In genomic region chr7:139266886-139267870, GRCm38 (mm10) we compare ENCODE assay signal across 10 mouse cellular contexts. TPM values are rescaled to one million over a fixed set of nuclear protein-coding genes. Genes with fewer than 3 reads are reported as not detected.
DNase-seq lines count a peak whose midpoint lies in the region; ATAC-seq and TF ChIP-seq lines count a peak whose summit lies in the region.
"Had no signal": no experiment of that assay in that cellular context is flagged by ENCODE, and none has a peak within 500 bp of the region (broad histone marks: within the 10 kb centered on the region; RNA-seq: fewer than 3 reads in every experiment).

No protein-coding gene starts in this region.

- no peaks in the 10 kb centered on the region for H3K27me3 ChIP-seq in liver, postnatal 0 days (ENCODE audit: insufficient read depth, low read length)
- H3K27me3 ChIP-seq in liver, embryonic 11.5 days (replicated peaks; ENCODE audit: control insufficient read depth, insufficient read depth, low read length), result no peaks in the 10 kb centered on the region
- H3K27me3 ChIP-seq in stomach, postnatal 0 days (ENCODE audit: control insufficient read depth, insufficient read depth, low read length), result no peaks in the 10 kb centered on the region
- no peaks in the 10 kb centered on the region for H3K27me3 ChIP-seq in midbrain, embryonic 13.5 days
- H3K27me3 ChIP-seq: midbrain, embryonic 12.5 days had no signal

- H3K9ac ChIP-seq in liver, postnatal 0 days (replicated peaks), result no peak overlapping the region
- H3K9ac ChIP-seq in liver, embryonic 11.5 days (ENCODE audit: low read depth, low read length), result no peak overlapping the region
- no peak overlapping the region for H3K9ac ChIP-seq in stomach, postnatal 0 days (ENCODE audit: low read length)
- no peak overlapping the region for H3K9ac ChIP-seq in midbrain, embryonic 13.5 days (replicated peaks)
- H3K9ac ChIP-seq: midbrain, embryonic 12.5 days had no signal

- no peaks in the 10 kb centered on the region for H3K36me3 ChIP-seq in liver, postnatal 0 days (replicated peaks; ENCODE audit: insufficient read depth, low read length)
- no peaks in the 10 kb centered on the region for H3K36me3 ChIP-seq in liver, embryonic 11.5 days (ENCODE audit: control insufficient read depth, insufficient read depth, low read length)
- H3K36me3 ChIP-seq in stomach, postnatal 0 days (ENCODE audit: control insufficient read depth, insufficient read depth, low read length), result no peaks in the 10 kb centered on the region; the same call in 1 of the 2 replicates
- no peaks in the 10 kb centered on the region for H3K36me3 ChIP-seq in midbrain, embryonic 13.5 days
- H3K36me3 ChIP-seq: midbrain, embryonic 12.5 days had no signal

- TF ChIP-seq EP300 in liver, postnatal 0 days (IDR thresholded peaks at IDR 0.05; ENCODE audit: low read depth), result no peak
- no peak for TF ChIP-seq EP300 in stomach, postnatal 0 days (optimal IDR thresholded peaks at IDR 0.05)

- DNase-seq in cerebellum, postnatal 10 days, result peak; percentile 33 to 41
- DNase-seq in cerebellum, adult 11-12 months, result no peak
- peak; percentile 56 for DNase-seq in liver, postnatal 0 days
- no peak for DNase-seq in liver, embryonic 11.5 days (ENCODE audit: low spot score)
- DNase-seq in stomach, postnatal 0 days (ENCODE audit: low spot score), result peak; percentile 72
- DNase-seq in MN1 (ENCODE audit: low spot score), result no peak
- DNase-seq: thymus, postnatal 4 days had no signal

- H3K27ac ChIP-seq in liver, postnatal 0 days (ENCODE audit: low read depth), result no peak overlapping the region
- H3K27ac ChIP-seq in liver, embryonic 11.5 days (ENCODE audit: low read depth, low read length), result no peak overlapping the region
- no peak overlapping the region for H3K27ac ChIP-seq in stomach, postnatal 0 days (replicated peaks)
- H3K27ac ChIP-seq in midbrain, embryonic 13.5 days, result no peak overlapping the region
- H3K27ac ChIP-seq: midbrain, embryonic 12.5 days had no signal

- no peak for TF ChIP-seq CTCF in liver, postnatal 0 days (IDR thresholded peaks at IDR 0.05; ENCODE audit: low read depth)
- TF ChIP-seq CTCF in stomach, postnatal 0 days (IDR thresholded peaks at IDR 0.05; ENCODE audit: low read depth), result no peak

- H3K4me2 ChIP-seq in liver, postnatal 0 days (ENCODE audit: low read depth, low read length), result no peak overlapping the region
- no peak overlapping the region for H3K4me2 ChIP-seq in liver, embryonic 11.5 days
- no peak overlapping the region for H3K4me2 ChIP-seq in stomach, postnatal 0 days (replicated peaks; ENCODE audit: low read depth)
- H3K4me2 ChIP-seq in midbrain, embryonic 13.5 days (replicated peaks), result no peak overlapping the region
- H3K4me2 ChIP-seq: midbrain, embryonic 12.5 days had no signal

- 71% methylated on average over 8 of the region's 8 CpGs for WGBS in liver, postnatal 0 days (ENCODE audit: insufficient replicate concordance)
- WGBS in liver, embryonic 11.5 days, result 73% methylated on average over 8 of the region's 8 CpGs
- 62% methylated on average over 8 of the region's 8 CpGs for WGBS in stomach, postnatal 0 days
- WGBS in midbrain, embryonic 13.5 days, result 78% methylated on average over 8 of the region's 8 CpGs

- no peak for ATAC-seq in liver, postnatal 0 days
- ATAC-seq in liver, embryonic 11.5 days (replicated peaks; ENCODE audit: low FRiP score), result no peak
- ATAC-seq in inflammation-experienced regulatory T-cells, adult 6 months, result peak; percentile 35
- ATAC-seq in stomach, postnatal 0 days (ENCODE audit: low FRiP score, low TSS enrichment), result peak; percentile 50; the same call in 1 of the 2 replicates
- ATAC-seq in midbrain, embryonic 13.5 days, result no peak

- H3K4me3 ChIP-seq in liver, postnatal 0 days (ENCODE audit: low read depth, low read length), result no peak overlapping the region
- no peak overlapping the region for H3K4me3 ChIP-seq in liver, embryonic 11.5 days (ENCODE audit: low read depth, low read length)
- no peak overlapping the region for H3K4me3 ChIP-seq in stomach, postnatal 0 days (ENCODE audit: low read depth, low read length)
- H3K4me3 ChIP-seq in midbrain, embryonic 13.5 days (replicated peaks), result no peak overlapping the region
- H3K4me3 ChIP-seq: midbrain, embryonic 12.5 days had no signal

- no peaks in the 10 kb centered on the region for H3K9me3 ChIP-seq in liver, postnatal 0 days (ENCODE audit: low read length)
- H3K9me3 ChIP-seq in liver, embryonic 11.5 days (ENCODE audit: control insufficient read depth, low read length), result no peaks in the 10 kb centered on the region
- H3K9me3 ChIP-seq in stomach, postnatal 0 days (ENCODE audit: control insufficient read depth, low read length), result no peaks in the 10 kb centered on the region
- no peaks in the 10 kb centered on the region for H3K9me3 ChIP-seq in midbrain, embryonic 13.5 days
- H3K9me3 ChIP-seq: midbrain, embryonic 12.5 days had no signal

- H3K4me1 ChIP-seq in liver, postnatal 0 days (ENCODE audit: insufficient read depth), result 0 out of 2 replicates have a peak, but pooled peaks cover 5% of the 10 kb centered on the region
- peaks cover 6% of the 10 kb centered on the region for H3K4me1 ChIP-seq in liver, embryonic 11.5 days (replicated peaks; ENCODE audit: control insufficient read depth, insufficient read depth, low read length)
- H3K4me1 ChIP-seq in stomach, postnatal 0 days (replicated peaks; ENCODE audit: control insufficient read depth, insufficient read depth), result peaks cover 8% of the 10 kb centered on the region
- H3K4me1 ChIP-seq in midbrain, embryonic 13.5 days (replicated peaks), result 0 out of 2 replicates have a peak, but pooled peaks cover 3% of the 10 kb centered on the region

RNA-seq across cellular contexts. Expression of gene Pwwp2b, which starts 18.9 kb away (rescaled TPM):
- polyA plus RNA-seq in liver, postnatal 0 days (2015; fragmentation: Nextera tagmentation; extraction: Ambion mirVana), result 1.3 and 1.5 TPM in 2 replicates
- polyA plus RNA-seq in liver, embryonic 11.5 days (2014; fragmentation: Nextera tagmentation; extraction: Ambion mirVana), result 3.3 and 3.5 TPM in 2 replicates
- 1 to 10 TPM; 1.9 to 3.4 (median 2.1) TPM for polyA plus RNA-seq in inflammation-experienced regulatory T-cells, adult 6 months (2017; shearing (Covaris generic))
- 16.0 and 17.2 TPM in 2 replicates for polyA plus RNA-seq in stomach, postnatal 0 days (2015; fragmentation: Nextera tagmentation; extraction: Ambion mirVana)
- 3.1 and 4.1 TPM in 2 replicates for polyA plus RNA-seq in midbrain, embryonic 13.5 days (2015; fragmentation: Nextera tagmentation; extraction: Ambion mirVana)

RNA-seq across cellular contexts. Expression of gene Stk32c, which starts 54.1 kb away (rescaled TPM):
- not detected in 2 replicates for polyA plus RNA-seq in liver, postnatal 0 days (2015; fragmentation: Nextera tagmentation; extraction: Ambion mirVana)
- polyA plus RNA-seq in liver, embryonic 11.5 days (2014; fragmentation: Nextera tagmentation; extraction: Ambion mirVana), result 0.19 TPM in 1 of 2 replicates, not detected in the other
- 1 to 10 TPM in 1 of 3 experiments, under 1 TPM in 1, not detected in 1; 0.91 to 3.4 TPM for polyA plus RNA-seq in inflammation-experienced regulatory T-cells, adult 6 months (2017; shearing (Covaris generic))
- 0.11 TPM in 1 of 2 replicates, not detected in the other for polyA plus RNA-seq in stomach, postnatal 0 days (2015; fragmentation: Nextera tagmentation; extraction: Ambion mirVana)
- polyA plus RNA-seq in midbrain, embryonic 13.5 days (2015; fragmentation: Nextera tagmentation; extraction: Ambion mirVana), result 0.49 and 0.79 TPM in 2 replicates

RNA-seq across cellular contexts. Expression of gene Lrrc27, which starts 54.4 kb away (rescaled TPM):
- polyA plus RNA-seq in liver, postnatal 0 days (2015; fragmentation: Nextera tagmentation; extraction: Ambion mirVana), result 0.43 and 0.78 TPM in 2 replicates
- polyA plus RNA-seq in liver, embryonic 11.5 days (2014; fragmentation: Nextera tagmentation; extraction: Ambion mirVana), result 2.2 and 2.6 TPM in 2 replicates
- 1 to 10 TPM in 2 of 3 experiments, under 1 TPM in 1; 0.77 to 4.3 (median 3.2) TPM for polyA plus RNA-seq in inflammation-experienced regulatory T-cells, adult 6 months (2017; shearing (Covaris generic))
- polyA plus RNA-seq in stomach, postnatal 0 days (2015; fragmentation: Nextera tagmentation; extraction: Ambion mirVana), result 3.6 and 5.1 TPM in 2 replicates
- 4.8 and 6.8 TPM in 2 replicates for polyA plus RNA-seq in midbrain, embryonic 13.5 days (2015; fragmentation: Nextera tagmentation; extraction: Ambion mirVana)

Comparison
In these comparisons a context has a peak if more than half of its experiments do, and no peak if none do; other contexts are left out.
1. DNase-seq: peak in cerebellum, postnatal 10 days (2 of 2), liver, postnatal 0 days (single experiment) and stomach, postnatal 0 days (single experiment); none in cerebellum, adult 11-12 months (single experiment), liver, embryonic 11.5 days (single experiment) and MN1 (single experiment).
2. ATAC-seq: peak in inflammation-experienced regulatory T-cells, adult 6 months (single experiment) and stomach, postnatal 0 days (single experiment); none in liver, postnatal 0 days (single experiment), liver, embryonic 11.5 days (single experiment) and midbrain, embryonic 13.5 days (single experiment).